Mouse (Mus musculus): ENCODE measurements around the gene Gm20388.

DNA sequence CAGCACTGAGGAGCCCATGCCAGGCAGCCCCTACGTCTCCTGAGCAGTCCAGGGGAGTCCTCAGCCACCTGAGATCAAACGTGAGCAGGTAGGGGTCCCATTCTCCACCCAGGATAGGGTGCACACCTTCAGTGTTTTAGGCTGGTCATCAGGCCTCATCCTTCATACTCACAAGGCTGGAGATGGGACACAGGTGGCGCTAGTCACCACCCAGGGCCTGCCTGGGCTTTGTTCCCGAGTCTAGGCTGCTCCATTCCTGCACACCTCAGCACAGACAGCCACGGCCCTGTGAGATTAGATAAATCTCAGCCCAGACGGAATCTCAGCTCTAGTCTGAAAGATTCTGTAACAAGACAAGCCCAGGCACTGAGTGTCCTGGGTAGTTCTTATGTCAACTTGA is 1993.3 kb downstream of the Gm20388 start:
- TF ChIP-seq CTCF (IDR thresholded peaks at IDR 0.05; ENCODE audit: control insufficient read depth, insufficient read depth, low read length) (peak; percentile 13; the same call in 1 of the 2 replicates), POLR2A (IDR thresholded peaks at IDR 0.05; ENCODE audit: borderline replicate concordance, control insufficient read depth, low read depth, low read length) (no peak)

All from bone marrow, adult 2 months (tissue).